Mouse (Mus musculus) myocyte (in vitro differentiated cells): Measurements from ENCODE around the gene Perp.

Experiments
- POLR2A ChIP-seq: IDR thresholded peaks from one replicate; pipeline ENCODE4 v1.6.1; 2011; ENCODE audit warnings: low read depth, mild to moderate bottlenecking, control low read depth, moderate library complexity; ENCODE audit not compliant: insufficient read length
- TCF12 ChIP-seq: IDR thresholded peaks from one replicate; pipeline ENCODE4 v1.6.1; 2011; ENCODE audit warnings: mild to moderate bottlenecking, control low read depth; ENCODE audit not compliant: poor library complexity, insufficient read depth, severe bottlenecking

DNA sequence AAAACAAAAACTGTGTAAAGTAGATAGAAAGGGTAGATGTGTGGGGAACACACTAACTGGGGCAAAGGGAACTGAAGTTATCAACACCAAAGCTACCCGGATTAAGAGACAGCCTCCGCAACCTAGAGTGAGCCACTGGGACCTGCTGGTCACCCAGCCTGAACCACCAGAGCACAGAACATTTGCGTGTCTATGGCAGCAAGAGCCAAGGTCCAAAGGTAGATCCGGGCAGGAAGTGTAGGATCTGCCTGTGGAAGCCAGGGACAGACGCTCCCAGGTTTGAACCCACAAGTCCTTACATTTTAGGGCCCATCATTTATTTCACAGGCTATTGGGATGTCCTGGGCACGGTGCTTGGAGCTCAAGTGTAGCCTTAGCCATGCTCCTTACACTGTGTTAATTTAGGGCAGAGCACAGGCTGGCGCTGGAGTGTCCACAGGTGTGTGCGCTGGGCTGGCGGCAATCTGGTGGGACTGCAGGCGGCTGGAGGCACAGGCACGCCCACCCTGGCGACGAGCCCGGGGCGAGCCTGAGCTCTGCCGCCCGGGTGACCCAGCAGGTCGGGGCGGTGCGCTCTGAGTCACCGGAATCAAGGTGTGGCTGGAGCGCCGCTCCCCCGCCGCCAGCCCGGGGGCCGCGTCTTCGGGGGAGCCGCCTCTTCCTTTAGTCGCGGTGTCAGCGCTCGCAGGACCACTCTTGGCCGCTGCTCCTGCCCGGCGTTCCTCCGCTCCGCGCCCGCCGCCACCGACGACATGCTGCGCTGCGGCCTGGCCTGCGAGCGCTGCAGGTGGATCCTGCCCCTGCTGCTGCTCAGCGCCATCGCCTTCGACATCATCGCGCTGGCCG lies at the start of gene Perp:
- TF ChIP-seq POLR2A (no peak), TCF12 (no peak)
